Mouse (Mus musculus) E14TG2a.4 (cell line): Measurements from ENCODE around the gene Slc25a11.

Experiments
- CTCF ChIP-seq: conservative IDR thresholded peaks from 2 replicates; pipeline ENCODE4 v1.5.1; 2014; ENCODE audit warnings: low read length
- POU5F1 ChIP-seq: IDR thresholded peaks from 2 replicates; pipeline ENCODE4 v1.6.1; 2014; ENCODE audit warnings: low read length, borderline replicate concordance

DNA sequence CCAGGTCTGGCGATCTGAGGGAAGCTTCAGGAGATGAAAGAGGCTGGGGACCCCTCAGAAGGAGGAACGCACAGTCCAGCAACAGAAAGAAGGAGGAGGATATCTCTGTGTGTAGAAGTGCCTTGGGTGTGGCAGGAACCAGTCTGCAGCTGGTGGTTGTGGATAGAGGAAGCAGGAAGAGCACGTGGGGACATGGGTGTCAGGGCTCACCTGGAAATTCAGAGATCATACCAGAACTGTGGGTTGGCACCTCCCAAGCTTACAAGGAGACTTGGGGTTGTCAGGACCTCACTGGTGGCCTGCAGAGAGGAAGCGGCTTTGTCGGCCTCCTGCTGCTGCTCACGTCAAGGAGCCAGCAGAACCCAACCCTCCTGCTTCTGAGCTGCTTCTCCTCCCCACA is 50.0 kb downstream of the Slc25a11 start:
- TF ChIP-seq CTCF (no peak), POU5F1 (no peak)
